Mouse (Mus musculus) midbrain, embryonic 12.5 days (tissue): ENCODE results near the gene Ercc6l2. TPM values are rescaled to one million over a fixed set of nuclear protein-coding genes. Genes with fewer than 3 reads are reported as not detected.
A peak's percentile ranks its signal among the peaks of the same experiment; 100 is the strongest.

Experiments
- ATAC-seq: fragments of 200-750 bp; cut with Nextera tagmentation; 2 replicates; pipeline ENCODE4 v1.8.0; 2017; ENCODE audit warnings: low read depth, moderate TSS enrichment, moderate library complexity; ENCODE audit not compliant: low FRiP score
- H3K27ac ChIP-seq: fragments of 300-500 bp; sonication (generic); replicated peaks from 2 replicates; pipeline ENCODE4 v1.5.1; 2016; ENCODE audit warnings: mild to moderate bottlenecking
- H3K27me3 ChIP-seq: fragments of 300-500 bp; sonication (generic); 2 replicates; pipeline ENCODE4 v1.6.1; 2016; ENCODE audit warnings: mild to moderate bottlenecking
- H3K36me3 ChIP-seq: fragments of 300-500 bp; sonication (generic); 2 replicates; pipeline ENCODE4 v1.6.1; 2016
- H3K4me1 ChIP-seq: fragments of 300-500 bp; sonication (generic); 2 replicates; pipeline ENCODE4 v1.6.1; 2016
- H3K4me2 ChIP-seq: fragments of 300-500 bp; sonication (generic); replicated peaks from 2 replicates; pipeline ENCODE4 v1.6.1; 2016; ENCODE audit warnings: mild to moderate bottlenecking, moderate library complexity
- H3K4me3 ChIP-seq: fragments of 300-500 bp; sonication (generic); 2 replicates; pipeline ENCODE4 v1.5.1; 2016; ENCODE audit warnings: mild to moderate bottlenecking
- H3K9ac ChIP-seq: fragments of 300-500 bp; sonication (generic); replicated peaks from 2 replicates; pipeline ENCODE4 v1.6.1; 2016; ENCODE audit warnings: mild to moderate bottlenecking, moderate library complexity
- H3K9me3 ChIP-seq: fragments of 300-500 bp; sonication (generic); 2 replicates; pipeline ENCODE4 v1.6.1; 2016; ENCODE audit warnings: mild to moderate bottlenecking
- WGBS: fragments of 180-500 bp; shearing (Covaris S2); methylation state at CpG from one replicate; pipeline ENCODE4 v1.1.7; 2016; 5-methylcytosine and 5-hydroxymethylcytosine counted together
- polyA plus RNA-seq: library from polyadenylated mRNA; unstranded; fragments of >200 nt; fragmentation: Nextera tagmentation; extraction: Ambion mirVana; gene quantifications from 2 replicates; pipeline ENCODE4 v1.2.1, GENCODE M21; 2016

The Ercc6l2 gene
- polyA plus RNA-seq, 1 experiment from 2014 or later: 20.5 TPM

DNA sequence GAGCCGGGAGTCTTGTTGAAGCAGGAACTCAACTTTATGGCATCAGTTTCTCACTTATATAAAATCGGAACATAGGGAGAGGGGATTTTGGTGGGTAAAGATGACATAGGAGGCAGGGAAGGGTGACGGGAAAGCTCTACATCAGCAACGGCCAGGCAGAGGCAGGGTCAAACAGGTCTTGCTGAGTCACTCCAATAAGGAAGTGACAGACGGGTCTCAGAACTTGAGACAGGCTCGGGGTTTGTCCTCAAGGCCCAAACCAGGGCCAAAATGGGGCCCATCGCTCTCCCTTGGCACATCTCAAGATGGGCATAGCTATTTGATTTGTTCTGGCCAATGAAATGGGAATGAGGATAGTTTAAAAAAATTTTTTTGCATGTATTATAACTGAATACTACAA lies 128.6 kb downstream of the Ercc6l2 start:
- no peak overlapping the region for H3K4me3 ChIP-seq
- H3K4me2 ChIP-seq: no peak overlapping the region
- peaks cover 16% of the 10 kb centered on the region for H3K4me1 ChIP-seq
- H3K36me3 ChIP-seq: no peaks in the 10 kb centered on the region
- peaks cover 92% of the 10 kb centered on the region for H3K27me3 ChIP-seq
- H3K9ac ChIP-seq: no peak overlapping the region
- ATAC-seq: no peak
- no peak overlapping the region for H3K27ac ChIP-seq
- 81% methylated on average over 7 of the region's 7 CpGs for WGBS
- no peaks in the 10 kb centered on the region for H3K9me3 ChIP-seq

DNA sequence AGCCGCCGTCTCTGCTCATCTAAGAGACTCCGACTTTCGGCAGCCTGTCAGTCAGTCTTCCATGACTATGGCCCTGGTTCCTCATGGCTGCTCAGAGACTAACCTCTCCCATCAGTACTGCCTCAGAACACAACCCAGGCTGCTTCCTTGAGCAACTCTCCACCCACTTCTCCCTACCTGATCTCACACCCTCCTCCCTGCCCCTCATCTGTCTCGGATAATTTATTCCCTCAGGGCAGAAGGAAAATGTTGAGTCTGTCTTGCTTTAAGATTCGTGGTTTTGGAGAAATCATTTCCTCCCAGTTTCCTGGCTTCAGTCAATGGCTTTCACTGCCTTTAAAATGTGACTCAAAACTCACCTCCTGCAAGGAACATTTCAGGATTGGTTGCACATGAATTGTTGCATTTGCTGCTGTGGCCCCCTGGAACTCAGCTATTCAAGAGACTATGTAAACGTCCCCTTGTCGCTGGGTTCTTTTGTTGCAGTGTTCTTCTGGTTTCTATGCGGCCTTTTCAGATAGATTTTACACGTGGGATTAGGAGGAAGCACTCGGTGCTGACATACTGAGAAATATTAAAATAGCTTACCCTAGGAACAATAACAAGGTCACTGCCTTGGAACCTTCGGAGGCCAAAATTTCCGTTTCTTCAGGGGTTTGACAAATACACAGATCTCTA lies 129.4 kb downstream of the Ercc6l2 start:
- Histone ChIP-seq H3K4me1 (peaks cover 16% of the 10 kb centered on the region), H3K9me3 (no peaks in the 10 kb centered on the region), H3K36me3 (no peaks in the 10 kb centered on the region), H3K27me3 (peaks cover 93% of the 10 kb centered on the region), H3K9ac (no peak overlapping the region), H3K4me3 (no peak overlapping the region), H3K27ac (no peak overlapping the region), H3K4me2 (no peak overlapping the region)
- 18% methylated on average over 13 of the region's 13 CpGs for WGBS
- ATAC-seq: peak; percentile 38

Other genes starting within 250 kb of the Ercc6l2 start
- gene Ptch1, start 241.6 kb upstream of the Ercc6l2 start, polyA plus RNA-seq: 18.6 and 24.5 TPM in 2 replicates